Mouse (Mus musculus) midbrain, postnatal 0 days (tissue): ENCODE data around the gene Sumo1. TPM values are rescaled to one million over a fixed set of nuclear protein-coding genes. Genes with fewer than 3 reads are reported as not detected.
"Not testable (repeated sequence)": the region's sequence is repeated elsewhere in the genome, so short reads cannot be mapped to it uniquely, and the experiment has no call there.

Source experiments
- ATAC-seq: fragments of 200-750 bp; cut with Nextera tagmentation; 2 replicates; pipeline ENCODE4 v1.8.0; 2017; ENCODE audit warnings: moderate number of reproducible peaks, mild to moderate bottlenecking, moderate TSS enrichment, moderate library complexity; ENCODE audit not compliant: low FRiP score
- DNase-seq: peaks from one replicate; pipeline ENCODE4 v3.0.0-alpha.2; 2015; ENCODE audit warnings: low spot score
- H3K27ac ChIP-seq: fragments of 300-500 bp; sonication (generic); 2 replicates; pipeline ENCODE4 v1.5.1; 2014; ENCODE audit warnings: low read depth, mild to moderate bottlenecking, low read length, mixed read lengths
- H3K27me3 ChIP-seq: fragments of 300-500 bp; sonication (generic); 2 replicates; pipeline ENCODE4 v1.6.1; 2014; ENCODE audit warnings: low read length, control low read depth, mixed read lengths; ENCODE audit not compliant: insufficient read depth
- H3K36me3 ChIP-seq: fragments of 300-500 bp; sonication (generic); 2 replicates; pipeline ENCODE4 v1.6.1; 2014; ENCODE audit warnings: low read length, control low read depth, mixed read lengths; ENCODE audit not compliant: insufficient read depth
- H3K4me1 ChIP-seq: fragments of 300-500 bp; sonication (generic); 2 replicates; pipeline ENCODE4 v1.6.1; 2014; ENCODE audit warnings: mild to moderate bottlenecking, control low read depth, antibody characterized with exemption, low read length, mixed read lengths; ENCODE audit not compliant: insufficient read depth
- H3K4me2 ChIP-seq: fragments of 300-500 bp; sonication (generic); 2 replicates; pipeline ENCODE4 v1.6.1; 2014; ENCODE audit warnings: low read depth, mild to moderate bottlenecking, low read length, mixed read lengths; ENCODE audit not compliant: poor library complexity, severe bottlenecking
- H3K4me3 ChIP-seq: fragments of 300-500 bp; sonication (generic); 2 replicates; pipeline ENCODE4 v1.5.1; 2014; ENCODE audit warnings: low read depth, mild to moderate bottlenecking, low read length, moderate library complexity
- H3K9ac ChIP-seq: fragments of 300-500 bp; sonication (generic); replicated peaks from 2 replicates; pipeline ENCODE4 v1.6.1; 2014; ENCODE audit warnings: mild to moderate bottlenecking, low read length, moderate library complexity, mixed read lengths; ENCODE audit not compliant: poor library complexity, severe bottlenecking
- H3K9me3 ChIP-seq: fragments of 300-500 bp; sonication (generic); 2 replicates; pipeline ENCODE4 v1.6.1; 2016; ENCODE audit warnings: low read length, control low read depth
- CTCF ChIP-seq: IDR thresholded peaks from 2 replicates; pipeline ENCODE4 v1.5.1; 2016; ENCODE audit warnings: antibody characterized with exemption, mild to moderate bottlenecking
- WGBS: fragments of 180-500 bp; shearing (Covaris S2); extraction: QIAGEN DNeasy Blood & Tissue Kit; methylation state at CpG from one replicate; pipeline ENCODE4 v1.1.7; 2014; 5-methylcytosine and 5-hydroxymethylcytosine counted together
- polyA plus RNA-seq: library from polyadenylated mRNA; unstranded; fragments of >200 nt; fragmentation: Nextera tagmentation; extraction: Ambion mirVana; gene quantifications from 2 replicates; pipeline ENCODE4 v1.2.1, GENCODE M21; 2015
- total RNA-seq: library from RNA; depleted of rRNA; stranded (reverse); fragments of >200 nt; gene quantifications from 2 replicates; pipeline ENCODE4 v1.2.3, GENCODE M21; 2014

Sumo1 gene
- total and polyA plus RNA-seq, 2 experiments from 2014 or later: 81.6 to 319 TPM

- DNase-seq: no peak
- WGBS: 87% methylated on average over 2 of the region's 2 CpGs
- H3K4me2 ChIP-seq: no peak overlapping the region
Observed at GRCm38 (mm10) chr1:59668871-59669270, 1.8 kb downstream of the Sumo1 start.

GRCm38 (mm10) chr1:59663456-59664135 is 7.0 kb downstream of the Sumo1 start:
- 89% methylated on average over 3 of the region's 3 CpGs for WGBS
- Histone ChIP-seq H3K27me3 (no peaks in the 10 kb centered on the region), H3K4me2 (no peak overlapping the region), H3K27ac (no peak overlapping the region), H3K9me3 (no peaks in the 10 kb centered on the region), H3K36me3 (no peaks in the 10 kb centered on the region), H3K9ac (no peak overlapping the region), H3K4me1 (no peaks in the 10 kb centered on the region), H3K4me3 (no peak overlapping the region)
- DNase-seq (no peak), ATAC-seq (no peak)
- no peak for TF ChIP-seq CTCF

More at GRCm38 (mm10) chr1:59668871-59669270, 1.8 kb downstream of the Sumo1 start:
- H3K9me3 ChIP-seq: no peaks in the 10 kb centered on the region
- H3K4me3 ChIP-seq: no peak overlapping the region
- ATAC-seq: no peak
- no peaks in the 10 kb centered on the region for H3K36me3 ChIP-seq
- no peak overlapping the region for H3K27ac ChIP-seq
- H3K4me1 ChIP-seq: no peaks in the 10 kb centered on the region
- TF ChIP-seq CTCF: no peak
- no peak overlapping the region for H3K9ac ChIP-seq
- no peaks in the 10 kb centered on the region for H3K27me3 ChIP-seq

GRCm38 (mm10) chr1:59656244-59657171 is 14.1 kb downstream of the Sumo1 start:
- peak; percentile 38 for TF ChIP-seq CTCF

GRCm38 (mm10) chr1:59653243-59653911 is 17.3 kb downstream of the Sumo1 start:
- H3K27ac ChIP-seq: no peak overlapping the region
- H3K4me3 ChIP-seq: no peak overlapping the region
- ATAC-seq: no peak
- H3K36me3 ChIP-seq: peaks cover 13% of the 10 kb centered on the region; the same call in 1 of the 2 replicates
- DNase-seq: no peak
- no peak overlapping the region for H3K9ac ChIP-seq
- H3K9me3 ChIP-seq: no peaks in the 10 kb centered on the region
- H3K27me3 ChIP-seq: no peaks in the 10 kb centered on the region
- no peaks in the 10 kb centered on the region for H3K4me1 ChIP-seq
- TF ChIP-seq CTCF: no peak
- no peak overlapping the region for H3K4me2 ChIP-seq
- WGBS: 93% methylated on average over 3 of the region's 3 CpGs

More at GRCm38 (mm10) chr1:59656244-59657171, 14.1 kb downstream of the Sumo1 start:
- H3K9ac ChIP-seq: no peak overlapping the region
- no peak overlapping the region for H3K4me2 ChIP-seq
- no peak overlapping the region for H3K4me3 ChIP-seq
- no peaks in the 10 kb centered on the region for H3K27me3 ChIP-seq
- H3K9me3 ChIP-seq: no peaks in the 10 kb centered on the region
- peaks cover 8% of the 10 kb centered on the region; the same call in 1 of the 2 replicates for H3K36me3 ChIP-seq
- no peak for DNase-seq
- ATAC-seq: no peak
- no peak overlapping the region for H3K27ac ChIP-seq
- 92% methylated on average over 7 of the region's 7 CpGs for WGBS
- no peaks in the 10 kb centered on the region for H3K4me1 ChIP-seq

GRCm38 (mm10) chr1:59651201-59651819 is 19.3 kb downstream of the Sumo1 start:
- H3K36me3 ChIP-seq: peaks cover 13% of the 10 kb centered on the region; the same call in 1 of the 2 replicates
- H3K4me2 ChIP-seq: no peak overlapping the region
- H3K27ac ChIP-seq: no peak overlapping the region

GRCm38 (mm10) chr1:59646502-59646901 is 24.1 kb downstream of the Sumo1 start:
- H3K36me3 ChIP-seq: peaks cover 17% of the 10 kb centered on the region
- 97% methylated on average over 2 of the region's 2 CpGs for WGBS

More at GRCm38 (mm10) chr1:59651201-59651819, 19.3 kb downstream of the Sumo1 start:
- no peak overlapping the region for H3K4me3 ChIP-seq
- H3K4me1 ChIP-seq: no peaks in the 10 kb centered on the region
- H3K27me3 ChIP-seq: no peaks in the 10 kb centered on the region
- DNase-seq (no peak), ATAC-seq (no peak)
- TF ChIP-seq CTCF: no peak
- H3K9ac ChIP-seq: no peak overlapping the region
- H3K9me3 ChIP-seq: no peaks in the 10 kb centered on the region
- 86% methylated on average over 3 of the region's 3 CpGs for WGBS

More at GRCm38 (mm10) chr1:59646502-59646901, 24.1 kb downstream of the Sumo1 start:
- H3K4me3 ChIP-seq, H3K27ac ChIP-seq, H3K27me3 ChIP-seq, ATAC-seq, DNase-seq, H3K9ac ChIP-seq, H3K4me2 ChIP-seq, H3K4me1 ChIP-seq, H3K9me3 ChIP-seq: not testable (repeated sequence)
